Mouse (Mus musculus): Measurements from ENCODE around the gene Ptprr. TPM values are rescaled to one million over a fixed set of nuclear protein-coding genes. Genes with fewer than 3 reads are reported as not detected.

The Ptprr gene
- total and polyA plus RNA-seq, 2 experiments from 2014 or later = 23.8 to 25.1 TPM

DNA sequence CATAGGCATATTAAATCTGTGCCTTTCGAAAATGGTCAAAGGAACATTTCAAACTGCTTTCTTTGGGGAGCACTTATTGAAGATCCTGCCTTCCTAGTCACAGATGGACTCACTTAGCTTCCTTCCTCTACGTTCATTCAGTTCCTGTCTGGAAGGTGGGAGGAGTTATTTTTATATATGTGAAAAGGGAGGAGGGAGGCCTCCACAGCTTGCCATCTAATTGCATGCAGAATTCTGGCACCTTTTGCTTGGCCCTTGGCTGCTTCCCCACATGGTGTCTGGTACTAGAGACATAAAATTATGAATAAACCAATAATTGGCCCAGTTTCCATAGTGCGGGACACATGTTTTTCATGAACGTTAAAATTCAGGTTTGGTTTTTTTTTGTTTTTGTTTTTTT lies 90.2 kb downstream of the Ptprr start:
- no peak for ATAC-seq (ENCODE audit: low FRiP score)
- Histone ChIP-seq H3K4me1 (ENCODE audit: insufficient read depth, low read length) (no peaks in the 10 kb centered on the region), H3K4me2 (ENCODE audit: low read depth, low read length, poor library complexity, severe bottlenecking) (no peak overlapping the region), H3K27me3 (ENCODE audit: insufficient read depth, low read length) (no peaks in the 10 kb centered on the region), H3K36me3 (ENCODE audit: insufficient read depth, low read length) (no peaks in the 10 kb centered on the region), H3K4me3 (ENCODE audit: low read depth, low read length) (no peak overlapping the region), H3K9ac (replicated peaks; ENCODE audit: low read length, poor library complexity, severe bottlenecking) (no peak overlapping the region), H3K9me3 (ENCODE audit: low read length) (no peaks in the 10 kb centered on the region), H3K27ac (ENCODE audit: low read depth, low read length) (no peak overlapping the region)
- peak; percentile 30 for DNase-seq (ENCODE audit: low spot score)
- no peak for TF ChIP-seq CTCF (IDR thresholded peaks at IDR 0.05)
- 70% methylated on average over 4 of the region's 4 CpGs for WGBS

DNA sequence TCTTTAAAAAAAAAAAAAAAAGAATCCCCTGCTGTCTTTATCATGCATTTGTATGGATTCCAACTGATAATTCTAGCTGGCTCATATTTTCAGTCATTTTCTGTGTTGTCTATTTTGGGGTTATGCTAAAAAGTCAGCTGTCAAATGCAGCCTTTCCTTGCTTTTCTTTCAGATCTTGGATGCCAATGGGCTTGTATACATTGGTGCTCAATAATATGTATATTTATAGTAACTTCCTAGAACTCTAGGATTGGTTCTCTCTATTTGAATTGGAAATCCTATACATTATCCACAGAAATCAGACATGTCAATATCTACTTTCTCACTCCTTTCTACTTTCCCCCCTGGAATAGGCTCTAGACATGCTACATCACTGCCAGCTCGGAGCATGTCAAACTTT lies 90.7 kb downstream of the Ptprr start:
- no peak for TF ChIP-seq CTCF (IDR thresholded peaks at IDR 0.05)

DNA sequence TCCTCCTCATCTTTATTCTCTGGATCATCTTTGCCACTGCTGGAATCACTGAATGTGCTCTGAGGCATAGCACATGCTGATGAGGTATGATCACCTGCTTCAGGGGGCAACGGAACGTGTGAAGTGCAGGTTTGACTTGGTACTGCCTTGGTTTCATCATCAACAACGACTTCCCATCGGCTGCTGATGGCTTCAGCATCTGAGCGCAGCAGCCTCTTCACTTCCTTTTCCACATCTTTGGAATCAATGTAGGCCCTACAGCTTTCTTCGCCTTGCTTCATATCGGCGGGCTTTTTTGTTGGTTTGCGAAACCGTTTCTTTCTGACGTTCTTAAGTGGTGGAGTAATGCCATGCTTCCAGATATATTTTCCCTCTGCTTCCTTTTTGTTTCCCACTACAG lies 94.9 kb downstream of the Ptprr start:
- no peaks in the 10 kb centered on the region for H3K27me3 ChIP-seq (ENCODE audit: insufficient read depth, low read length)
- H3K9me3 ChIP-seq (ENCODE audit: low read length) = 0 out of 2 replicates have a peak, but pooled peaks cover 6% of the 10 kb centered on the region
- WGBS = 97% methylated on average over 11 of the region's 11 CpGs
- H3K4me1 ChIP-seq (ENCODE audit: insufficient read depth, low read length) = no peaks in the 10 kb centered on the region
- no peak overlapping the region for H3K4me3 ChIP-seq (ENCODE audit: low read depth, low read length)
- ATAC-seq (ENCODE audit: low FRiP score) = no peak
- H3K36me3 ChIP-seq (ENCODE audit: insufficient read depth, low read length) = peaks cover 6% of the 10 kb centered on the region; the same call in 1 of the 2 replicates
- H3K9ac ChIP-seq (replicated peaks; ENCODE audit: low read length, poor library complexity, severe bottlenecking) = no peak overlapping the region
- DNase-seq (ENCODE audit: low spot score) = no peak
- H3K4me2 ChIP-seq (ENCODE audit: low read depth, low read length, poor library complexity, severe bottlenecking) = no peak overlapping the region
- no peak for TF ChIP-seq CTCF (IDR thresholded peaks at IDR 0.05)
- no peak overlapping the region for H3K27ac ChIP-seq (ENCODE audit: low read depth, low read length)

More for the DNA sequence above, 90.7 kb downstream of the Ptprr start:
- no peak for ATAC-seq (ENCODE audit: low FRiP score)
- H3K4me3 ChIP-seq (ENCODE audit: low read depth, low read length) = no peak overlapping the region
- H3K27ac ChIP-seq (ENCODE audit: low read depth, low read length) = no peak overlapping the region
- H3K9me3 ChIP-seq (ENCODE audit: low read length) = 0 out of 2 replicates have a peak, but pooled peaks cover 2% of the 10 kb centered on the region
- H3K9ac ChIP-seq (replicated peaks; ENCODE audit: low read length, poor library complexity, severe bottlenecking) = no peak overlapping the region
- no peak overlapping the region for H3K4me2 ChIP-seq (ENCODE audit: low read depth, low read length, poor library complexity, severe bottlenecking)
- H3K4me1 ChIP-seq (ENCODE audit: insufficient read depth, low read length) = no peaks in the 10 kb centered on the region
- no peak for DNase-seq (ENCODE audit: low spot score)
- WGBS = 88% methylated on average over 1 of the region's 1 CpGs
- H3K27me3 ChIP-seq (ENCODE audit: insufficient read depth, low read length) = no peaks in the 10 kb centered on the region
- H3K36me3 ChIP-seq (ENCODE audit: insufficient read depth, low read length) = peaks cover 5% of the 10 kb centered on the region; the same call in 1 of the 2 replicates

DNA sequence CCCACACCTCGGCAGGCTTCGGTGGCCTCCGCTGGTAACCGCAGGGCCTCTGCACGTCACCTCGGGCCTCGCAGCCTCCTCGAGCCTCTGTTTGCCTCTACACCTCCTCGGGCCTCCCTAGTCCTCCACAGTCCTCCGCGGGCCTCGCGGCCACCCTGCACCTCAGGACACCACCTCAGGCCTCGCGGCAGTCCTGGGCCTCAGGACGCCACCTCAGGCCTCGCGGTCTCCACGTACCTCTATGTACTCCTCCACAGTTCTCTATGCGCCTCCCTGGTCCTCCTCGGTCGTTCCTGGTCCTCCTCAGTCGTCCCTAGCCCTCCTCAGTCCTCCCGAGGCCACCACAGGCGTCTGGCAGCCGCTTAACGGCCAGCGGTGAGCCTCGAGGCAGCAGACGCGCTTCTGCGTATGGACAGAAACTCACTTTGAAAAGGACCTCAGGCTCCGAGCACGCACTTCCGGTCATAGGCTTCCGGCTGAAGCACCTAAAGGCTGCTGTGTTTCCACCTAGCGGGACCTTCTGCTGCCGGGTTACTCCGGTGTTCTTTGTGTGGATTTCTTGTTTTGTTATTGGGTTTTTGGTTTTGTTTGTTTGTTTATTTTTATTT lies 96.0 kb downstream of the Ptprr start, which contains the start of gene 4933416C03Rik:
Gene 4933416C03Rik, minus strand, starts transcription at position 51 of the 608 bp plus-strand sequence.
- 95% methylated on average over 39 of the region's 39 CpGs for WGBS
- no peak for TF ChIP-seq CTCF (IDR thresholded peaks at IDR 0.05)
- Histone ChIP-seq H3K9ac (replicated peaks; ENCODE audit: low read length, poor library complexity, severe bottlenecking) (no peak within 1 kb of the TSS), H3K4me2 (ENCODE audit: low read depth, low read length, poor library complexity, severe bottlenecking) (no peak within 1 kb of the TSS), H3K27me3 (ENCODE audit: insufficient read depth, low read length) (no peaks in the 10 kb centered on the region), H3K4me3 (ENCODE audit: low read depth, low read length) (no peak within 1 kb of the TSS), H3K4me1 (ENCODE audit: insufficient read depth, low read length) (no peaks in the 10 kb centered on the region), H3K9me3 (ENCODE audit: low read length) (0 out of 2 replicates have a peak, but pooled peaks cover 6% of the 10 kb centered on the region), H3K27ac (ENCODE audit: low read depth, low read length) (no peak within 1 kb of the TSS), H3K36me3 (ENCODE audit: insufficient read depth, low read length) (peaks cover 6% of the 10 kb centered on the region; the same call in 1 of the 2 replicates)
- DNase-seq (ENCODE audit: low spot score) (no peak), ATAC-seq (ENCODE audit: low FRiP score) (no peak)

DNA sequence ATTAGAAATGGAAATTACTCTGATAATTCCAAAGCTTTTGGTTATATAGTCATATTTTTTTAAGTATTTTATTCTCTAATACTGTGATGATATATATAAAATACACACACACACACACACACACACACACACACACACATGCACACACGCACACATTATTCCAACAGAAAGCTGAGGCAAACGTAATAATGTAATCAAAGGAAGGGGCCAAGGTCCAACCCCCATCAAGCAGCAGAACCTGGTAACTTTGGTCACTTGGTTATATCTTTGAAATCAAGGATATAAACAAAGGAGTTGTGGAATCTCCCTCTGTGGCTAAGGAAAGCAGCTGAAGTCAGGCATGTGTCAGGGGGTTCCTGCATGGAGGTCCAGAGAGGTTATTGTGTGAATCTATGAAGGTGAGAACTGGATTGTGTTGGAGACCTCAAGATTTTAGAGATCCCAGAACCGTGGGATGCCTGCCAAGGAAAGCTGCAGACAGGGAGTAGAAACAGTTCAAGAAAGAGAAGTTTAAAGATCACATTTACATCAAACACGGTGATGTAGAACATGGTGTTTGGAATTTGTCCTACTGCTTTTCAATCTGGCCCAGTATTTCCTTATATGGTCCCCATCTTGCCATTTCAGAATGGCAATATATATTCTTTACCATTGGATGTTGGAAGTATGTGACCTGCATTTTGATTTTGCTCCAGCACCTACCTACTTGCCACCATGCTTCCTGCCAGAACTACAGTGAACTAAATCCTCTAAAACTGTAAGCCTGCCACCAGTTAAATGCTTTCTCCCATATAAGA lies 98.1 kb downstream of the Ptprr start:
- DNase-seq (ENCODE audit: low spot score) = no peak
- Histone ChIP-seq H3K27me3 (ENCODE audit: insufficient read depth, low read length) (no peaks in the 10 kb centered on the region), H3K4me3 (ENCODE audit: low read depth, low read length) (no peak overlapping the region), H3K36me3 (ENCODE audit: insufficient read depth, low read length) (peaks cover 6% of the 10 kb centered on the region; the same call in 1 of the 2 replicates), H3K4me2 (ENCODE audit: low read depth, low read length, poor library complexity, severe bottlenecking) (no peak overlapping the region), H3K4me1 (ENCODE audit: insufficient read depth, low read length) (no peaks in the 10 kb centered on the region), H3K9ac (replicated peaks; ENCODE audit: low read length, poor library complexity, severe bottlenecking) (no peak overlapping the region), H3K27ac (ENCODE audit: low read depth, low read length) (no peak overlapping the region), H3K9me3 (ENCODE audit: low read length) (0 out of 2 replicates have a peak, but pooled peaks cover 6% of the 10 kb centered on the region)
- WGBS = 76% methylated on average over 4 of the region's 4 CpGs
- ATAC-seq (ENCODE audit: low FRiP score) = no peak
- TF ChIP-seq CTCF (IDR thresholded peaks at IDR 0.05) = no peak

DNA sequence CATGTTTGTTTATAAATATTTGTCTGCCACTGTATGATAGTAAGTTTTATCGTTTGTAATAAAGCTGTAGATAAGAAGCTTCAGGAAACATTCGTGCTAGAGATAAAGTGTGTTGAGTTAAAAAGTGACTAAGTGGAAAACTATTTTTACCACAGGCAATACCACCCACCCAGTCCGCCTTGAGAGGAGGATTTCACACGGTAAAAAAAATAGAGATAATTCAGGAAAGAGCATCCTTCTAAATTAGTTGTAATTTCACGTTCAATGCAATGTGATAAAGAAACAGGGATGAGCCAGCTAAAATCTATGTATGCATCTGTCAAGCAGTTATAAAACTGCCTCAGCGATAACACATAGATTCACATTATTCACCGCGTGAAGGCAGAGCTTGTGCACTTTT lies 99.0 kb downstream of the Ptprr start:
- Histone ChIP-seq H3K27me3 (ENCODE audit: insufficient read depth, low read length) (no peaks in the 10 kb centered on the region), H3K9ac (replicated peaks; ENCODE audit: low read length, poor library complexity, severe bottlenecking) (no peak overlapping the region), H3K9me3 (ENCODE audit: low read length) (0 out of 2 replicates have a peak, but pooled peaks cover 6% of the 10 kb centered on the region), H3K27ac (ENCODE audit: low read depth, low read length) (no peak overlapping the region), H3K36me3 (ENCODE audit: insufficient read depth, low read length) (peaks cover 6% of the 10 kb centered on the region; the same call in 1 of the 2 replicates), H3K4me2 (ENCODE audit: low read depth, low read length, poor library complexity, severe bottlenecking) (no peak overlapping the region), H3K4me3 (ENCODE audit: low read depth, low read length) (no peak overlapping the region), H3K4me1 (ENCODE audit: insufficient read depth, low read length) (no peaks in the 10 kb centered on the region)
- no peak for DNase-seq (ENCODE audit: low spot score)
- ATAC-seq (ENCODE audit: low FRiP score) = no peak
- no peak for TF ChIP-seq CTCF (IDR thresholded peaks at IDR 0.05)
- WGBS = 81% methylated on average over 8 of the region's 8 CpGs

All from midbrain, postnatal 0 days (tissue).